ENCODE assay signal across 7 mouse cellular contexts in the genomic region with DNA sequence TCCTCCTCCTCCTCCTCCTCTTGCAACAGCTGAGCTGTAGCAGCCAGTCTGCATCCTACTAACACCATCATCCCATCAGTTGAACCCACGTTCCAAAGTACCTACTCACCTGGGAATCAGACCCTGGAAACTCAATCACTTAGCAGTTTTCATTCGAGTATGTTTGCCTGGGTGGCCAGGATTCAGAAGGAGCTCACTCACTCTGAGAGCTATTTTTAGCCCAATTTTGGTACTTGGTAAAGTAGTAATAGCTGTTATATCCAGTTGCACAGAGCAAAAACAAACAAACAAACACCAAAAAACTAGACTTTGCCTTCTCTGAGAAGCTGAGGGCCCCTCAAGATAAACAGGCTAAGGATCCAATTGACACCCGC. TPM values are rescaled to one million over a fixed set of nuclear protein-coding genes. Genes with fewer than 3 reads are reported as not detected.
DNase-seq lines count a peak whose midpoint lies in the region; ATAC-seq and TF ChIP-seq lines count a peak whose summit lies in the region.

No protein-coding gene starts in this region.

- WGBS in embryonic facial prominence, embryonic 15.5 days = 4% methylated on average over 3 of the region's 3 CpGs
- WGBS in limb, embryonic 15.5 days = 3% methylated on average over 3 of the region's 3 CpGs
- WGBS in small intestine, adult 2 months = 2% methylated on average over 3 of the region's 3 CpGs

- H3K36me3 ChIP-seq in megakaryocyte, embryonic 14.5 days (replicated peaks; ENCODE audit: low read length) = peaks cover 17% of the 10 kb centered on the region
- no peaks in the 10 kb centered on the region for H3K36me3 ChIP-seq in embryonic facial prominence, embryonic 15.5 days
- H3K36me3 ChIP-seq in limb, embryonic 15.5 days = no peaks in the 10 kb centered on the region
- H3K36me3 ChIP-seq in small intestine, adult 2 months (ENCODE audit: control insufficient read depth, insufficient read depth, low read length) = no peaks in the 10 kb centered on the region

- H3K27me3 ChIP-seq in megakaryocyte, embryonic 14.5 days (replicated peaks) = no peaks in the 10 kb centered on the region
- no peaks in the 10 kb centered on the region for H3K27me3 ChIP-seq in embryonic facial prominence, embryonic 15.5 days
- no peaks in the 10 kb centered on the region for H3K27me3 ChIP-seq in limb, embryonic 15.5 days
- no peaks in the 10 kb centered on the region for H3K27me3 ChIP-seq in small intestine, adult 2 months (ENCODE audit: control insufficient read depth, insufficient read depth, low read length)

- peaks cover 65% of the 10 kb centered on the region for H3K4me1 ChIP-seq in megakaryocyte, embryonic 14.5 days
- peaks cover 15% of the 10 kb centered on the region for H3K4me1 ChIP-seq in embryonic facial prominence, embryonic 15.5 days
- peaks cover 15% of the 10 kb centered on the region for H3K4me1 ChIP-seq in limb, embryonic 15.5 days
- no peaks in the 10 kb centered on the region; the same call in 1 of the 2 replicates for H3K4me1 ChIP-seq in small intestine, adult 2 months (ENCODE audit: control insufficient read depth, insufficient read depth, insufficient read length, low read length)

- H3K4me3 ChIP-seq in megakaryocyte, embryonic 14.5 days (replicated peaks) = peak overlapping the region; percentile 97
- H3K4me3 ChIP-seq in embryonic facial prominence, embryonic 15.5 days (replicated peaks) = peak overlapping the region; percentile 89
- peak overlapping the region; percentile 96 for H3K4me3 ChIP-seq in limb, embryonic 15.5 days
- H3K4me3 ChIP-seq in small intestine, adult 2 months (ENCODE audit: low read depth, low read length) = peak overlapping the region; percentile 78

- peak overlapping the region; percentile 66 for H3K9ac ChIP-seq in embryonic facial prominence, embryonic 15.5 days
- H3K9ac ChIP-seq in limb, embryonic 15.5 days = peak overlapping the region; percentile 82

- no peaks in the 10 kb centered on the region for H3K9me3 ChIP-seq in megakaryocyte, embryonic 14.5 days
- no peaks in the 10 kb centered on the region for H3K9me3 ChIP-seq in embryonic facial prominence, embryonic 15.5 days (replicated peaks)
- no peaks in the 10 kb centered on the region for H3K9me3 ChIP-seq in limb, embryonic 15.5 days

- no peak for TF ChIP-seq CTCF in small intestine, adult 2 months (IDR thresholded peaks at IDR 0.05; ENCODE audit: extremely low read depth, insufficient read length, insufficient replicate concordance, low read depth, low read length)

- H3K4me2 ChIP-seq in embryonic facial prominence, embryonic 15.5 days (replicated peaks) = peak overlapping the region; percentile 87
- peak overlapping the region; percentile 73 for H3K4me2 ChIP-seq in limb, embryonic 15.5 days

- no peak for TF ChIP-seq POLR2A in small intestine, adult 2 months (IDR thresholded peaks at IDR 0.05; ENCODE audit: low read depth, low read length)

- peak overlapping the region; percentile 84; the same call in 1 of the 2 replicates for H3K27ac ChIP-seq in embryonic facial prominence, embryonic 15.5 days (replicated peaks)
- H3K27ac ChIP-seq in limb, embryonic 15.5 days = peak overlapping the region; percentile 92; the same call in 1 of the 2 replicates
- no peak overlapping the region for H3K27ac ChIP-seq in small intestine, adult 2 months (ENCODE audit: insufficient read depth, low read depth, low read length)

- ATAC-seq in megakaryocyte, adult 5-6 weeks (ENCODE audit: poor library complexity, severe bottlenecking) = no peak
- no peak for ATAC-seq in embryonic facial prominence, embryonic 15.5 days (ENCODE audit: insufficient number of reproducible peaks, low FRiP score, low TSS enrichment, low read depth)
- ATAC-seq in limb, embryonic 15.5 days (ENCODE audit: insufficient number of reproducible peaks, low FRiP score, low TSS enrichment, low read depth) = no peak

- DNase-seq in layer of hippocampus, adult 11-12 months (ENCODE audit: low spot score) = no peak
- no peak for DNase-seq in right cerebral cortex, postnatal 10 days (ENCODE audit: low spot score in 2 of 2)

RNA-seq across cellular contexts. Expression of a gene that starts 1.0 kb away (rescaled TPM):
- polyA plus RNA-seq in megakaryocyte, embryonic 14.5 days (2012; ENCODE audit: insufficient read depth, low replicate concordance) = 4.2 TPM in 1 of 2 replicates, not detected in the other
- 26.5 and 41.8 TPM in 2 replicates for total RNA-seq in megakaryocyte, adult 5-6 weeks (2015)
- total RNA-seq in megakaryocyte, adult 5-6 weeks (2017) = 43.4 and 51.6 TPM in 2 replicates
- polyA plus RNA-seq in embryonic facial prominence, embryonic 15.5 days (2015; fragmentation: Nextera tagmentation; extraction: Ambion mirVana) = 24.6 and 28.8 TPM in 2 replicates
- 25.7 and 32.6 TPM in 2 replicates for polyA plus RNA-seq in limb, embryonic 15.5 days (2015; fragmentation: Nextera tagmentation; extraction: Ambion mirVana)
- 2.5 and 4.1 TPM in 2 replicates for polyA plus RNA-seq in small intestine, adult 2 months (2012; rRNA removed)
